Mouse (Mus musculus) liver, embryonic 14.5 days (tissue): ENCODE results near the gene Plcd3.

Experiments used
- CTCF ChIP-seq: IDR thresholded peaks from 2 replicates; pipeline ENCODE4 v1.5.1; 2016; ENCODE audit warnings: antibody characterized with exemption, low read depth, control low read depth
- EP300 ChIP-seq: IDR thresholded peaks from 2 replicates; pipeline ENCODE4 v1.6.1; 2016; ENCODE audit warnings: antibody characterized with exemption, low read depth

GRCm38 (mm10) chr11:103142441-103143182, 41.2 kb upstream of the Plcd3 start:
- no peak for TF ChIP-seq CTCF
- no peak for TF ChIP-seq EP300
